Mouse (Mus musculus) hindbrain, embryonic 16.5 days (tissue): ENCODE data around the gene Ptgds. TPM values are rescaled to one million over a fixed set of nuclear protein-coding genes. Genes with fewer than 3 reads are reported as not detected.

ENCODE experiments used
- ATAC-seq: fragments of 200-750 bp; cut with Nextera tagmentation; 2 replicates; pipeline ENCODE4 v1.8.0; 2017; ENCODE audit warnings: moderate TSS enrichment, moderate library complexity
- H3K27ac ChIP-seq: fragments of 300-500 bp; sonication (generic); 2 replicates; pipeline ENCODE4 v1.5.1; 2014; ENCODE audit warnings: low read depth, mild to moderate bottlenecking, control low read depth, low read length, moderate library complexity
- H3K27me3 ChIP-seq: fragments of 300-500 bp; sonication (generic); replicated peaks from 2 replicates; pipeline ENCODE4 v1.6.1; 2014; ENCODE audit warnings: low read length; ENCODE audit not compliant: control insufficient read depth, insufficient read depth
- H3K36me3 ChIP-seq: fragments of 300-500 bp; sonication (generic); 2 replicates; pipeline ENCODE4 v1.6.1; 2014; ENCODE audit warnings: mild to moderate bottlenecking, low read length, moderate library complexity, mixed read lengths; ENCODE audit not compliant: control insufficient read depth, insufficient read depth
- H3K4me1 ChIP-seq: fragments of 300-500 bp; sonication (generic); 2 replicates; pipeline ENCODE4 v1.6.1; 2014; ENCODE audit warnings: low read depth, low read length; ENCODE audit not compliant: control insufficient read depth, insufficient read depth
- H3K4me2 ChIP-seq: fragments of 300-500 bp; sonication (generic); 2 replicates; pipeline ENCODE4 v1.6.1; 2014; ENCODE audit warnings: mild to moderate bottlenecking, low read length, control low read depth, moderate library complexity
- H3K4me3 ChIP-seq: fragments of 300-500 bp; sonication (generic); 2 replicates; pipeline ENCODE4 v1.5.1; 2014; ENCODE audit warnings: mild to moderate bottlenecking, low read length, control low read depth, moderate library complexity
- H3K9ac ChIP-seq: fragments of 300-500 bp; sonication (generic); 2 replicates; pipeline ENCODE4 v1.6.1; 2014; ENCODE audit warnings: low read depth, mild to moderate bottlenecking, control low read depth, low read length, moderate library complexity
- H3K9me3 ChIP-seq: fragments of 300-500 bp; sonication (generic); 2 replicates; pipeline ENCODE4 v1.6.1; 2014; ENCODE audit warnings: mild to moderate bottlenecking, low read length, moderate library complexity; ENCODE audit not compliant: control insufficient read depth
- WGBS: fragments of 180-500 bp; shearing (Covaris S2); extraction: QIAGEN DNeasy Blood & Tissue Kit; methylation state at CpG from one replicate; pipeline ENCODE4 v1.1.7; 2014; 5-methylcytosine and 5-hydroxymethylcytosine counted together
- polyA plus RNA-seq: library from polyadenylated mRNA; unstranded; fragments of >200 nt; fragmentation: Nextera tagmentation; extraction: Ambion mirVana; gene quantifications from 2 replicates; pipeline ENCODE4 v1.2.1, GENCODE M21; 2015

The Ptgds gene
- 904 and 1,173 TPM in 2 replicates for polyA plus RNA-seq

GRCm38 (mm10) chr2:25469969-25470368, at the start of gene Ptgds:
TSS of gene Ptgds (minus strand) at chr2:25470046.
- Histone ChIP-seq H3K9me3 (no peaks in the 10 kb centered on the region), H3K9ac (peak within 1 kb of the TSS; percentile 33; the same call in 1 of the 2 replicates)
- 60% methylated on average over 6 of the region's 6 CpGs for WGBS

GRCm38 (mm10) chr2:25509912-25510311, 40.1 kb upstream of the Ptgds start:
- Histone ChIP-seq H3K27me3 (no peaks in the 10 kb centered on the region), H3K36me3 (peaks cover 11% of the 10 kb centered on the region), H3K4me3 (no peak overlapping the region), H3K9me3 (no peaks in the 10 kb centered on the region), H3K4me1 (no peaks in the 10 kb centered on the region), H3K27ac (no peak overlapping the region), H3K4me2 (no peak overlapping the region), H3K9ac (no peak overlapping the region)
- WGBS, result 72% methylated on average over 3 of the region's 3 CpGs
- ATAC-seq, result no peak

More at GRCm38 (mm10) chr2:25469969-25470368, at the start of gene Ptgds:
- ATAC-seq, result no peak
- no peak within 1 kb of the TSS for H3K4me3 ChIP-seq
- H3K27me3 ChIP-seq, result no peaks in the 10 kb centered on the region
- no peak within 1 kb of the TSS for H3K4me2 ChIP-seq
- peak within 1 kb of the TSS; percentile 65 for H3K27ac ChIP-seq
- H3K4me1 ChIP-seq, result peaks cover 10% of the 10 kb centered on the region
- no peaks in the 10 kb centered on the region for H3K36me3 ChIP-seq

DNA sequence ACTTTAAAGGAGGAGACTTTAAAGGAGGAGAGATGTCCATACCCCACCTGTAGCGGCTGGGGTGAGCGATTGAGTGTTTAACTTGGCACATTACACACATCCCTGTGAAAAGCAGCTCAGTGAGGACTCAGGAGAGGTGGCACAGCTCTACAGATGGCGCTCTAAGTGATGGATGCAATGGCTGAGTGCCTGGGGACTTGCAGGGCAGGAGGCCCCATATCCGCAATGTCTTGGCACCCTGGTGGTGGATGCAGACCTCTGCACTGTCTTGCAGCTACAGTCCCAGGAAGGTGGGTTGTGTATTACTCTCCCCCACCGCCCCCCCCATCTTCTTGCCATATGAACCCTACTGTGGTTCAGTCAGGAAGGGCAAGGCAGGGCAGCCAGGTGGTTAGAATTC, 37.1 kb upstream of the Ptgds start:
- no peak overlapping the region for H3K9ac ChIP-seq
- H3K4me1 ChIP-seq, result peaks cover 3% of the 10 kb centered on the region
- no peak overlapping the region for H3K27ac ChIP-seq
- ATAC-seq, result no peak
- no peaks in the 10 kb centered on the region for H3K27me3 ChIP-seq
- H3K4me3 ChIP-seq, result no peak overlapping the region
- no peaks in the 10 kb centered on the region for H3K9me3 ChIP-seq
- no peak overlapping the region for H3K4me2 ChIP-seq
- WGBS, result 35% methylated on average over 5 of the region's 5 CpGs
- H3K36me3 ChIP-seq, result peaks cover 22% of the 10 kb centered on the region

DNA sequence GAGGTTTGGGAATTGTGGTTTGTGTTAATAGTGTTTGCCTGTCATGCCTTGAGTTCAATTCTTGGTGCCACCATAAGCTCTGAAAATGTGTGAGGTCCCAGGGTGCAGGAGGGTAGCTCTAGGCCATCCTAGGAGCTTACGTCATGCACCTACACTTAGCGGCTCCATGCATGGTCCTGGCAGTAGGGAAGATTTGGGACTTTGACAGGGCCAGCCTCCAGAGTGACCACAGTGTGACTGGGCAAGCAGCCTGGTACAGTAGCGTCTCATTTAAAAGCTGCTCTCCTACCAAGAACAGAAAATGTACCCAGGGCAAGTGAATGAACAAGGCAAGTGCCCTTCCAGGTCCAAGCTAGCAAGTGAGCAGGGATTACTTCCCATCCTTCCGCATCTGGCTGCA, 36.0 kb upstream of the Ptgds start:
- H3K4me3 ChIP-seq, result no peak overlapping the region
- no peak overlapping the region for H3K9ac ChIP-seq
- no peak overlapping the region for H3K4me2 ChIP-seq
- H3K9me3 ChIP-seq, result no peaks in the 10 kb centered on the region
- H3K36me3 ChIP-seq, result peaks cover 22% of the 10 kb centered on the region
- WGBS, result 97% methylated on average over 4 of the region's 4 CpGs
- no peaks in the 10 kb centered on the region for H3K27me3 ChIP-seq
- peaks cover 10% of the 10 kb centered on the region for H3K4me1 ChIP-seq
- no peak for ATAC-seq
- H3K27ac ChIP-seq, result no peak overlapping the region

DNA sequence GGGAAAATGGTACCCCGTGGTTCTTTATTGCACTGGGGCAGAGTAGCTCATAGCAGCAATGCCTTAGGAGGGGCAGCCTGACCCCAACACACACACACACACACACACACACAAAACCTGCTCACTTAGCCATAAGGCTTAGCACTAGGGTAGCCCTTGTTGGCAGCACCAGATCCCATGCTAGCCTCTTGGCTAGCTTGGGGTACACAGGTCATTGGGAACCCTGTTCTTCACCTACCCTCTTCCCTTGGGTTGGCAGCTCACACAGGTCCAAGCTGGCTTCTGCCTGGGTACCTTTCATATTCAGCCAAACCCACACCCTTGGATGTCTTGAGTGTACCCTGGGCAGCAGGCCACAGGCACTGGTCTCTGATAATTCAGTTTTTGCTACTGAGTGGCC, 35.2 kb upstream of the Ptgds start:
- no peak for ATAC-seq
- Histone ChIP-seq H3K4me2 (no peak overlapping the region), H3K4me1 (peaks cover 13% of the 10 kb centered on the region), H3K27me3 (no peaks in the 10 kb centered on the region), H3K27ac (no peak overlapping the region), H3K36me3 (peaks cover 22% of the 10 kb centered on the region), H3K9me3 (no peaks in the 10 kb centered on the region), H3K9ac (no peak overlapping the region), H3K4me3 (no peak overlapping the region)
- WGBS, result 89% methylated on average over 1 of the region's 1 CpGs

GRCm38 (mm10) chr2:25504538-25504937, 34.7 kb upstream of the Ptgds start:
- Histone ChIP-seq H3K9me3 (no peaks in the 10 kb centered on the region), H3K27ac (no peak overlapping the region), H3K9ac (no peak overlapping the region), H3K36me3 (peaks cover 22% of the 10 kb centered on the region), H3K4me3 (no peak overlapping the region), H3K4me1 (peaks cover 14% of the 10 kb centered on the region), H3K4me2 (no peak overlapping the region), H3K27me3 (no peaks in the 10 kb centered on the region)
- 95% methylated on average over 19 of the region's 19 CpGs for WGBS
- no peak for ATAC-seq

DNA sequence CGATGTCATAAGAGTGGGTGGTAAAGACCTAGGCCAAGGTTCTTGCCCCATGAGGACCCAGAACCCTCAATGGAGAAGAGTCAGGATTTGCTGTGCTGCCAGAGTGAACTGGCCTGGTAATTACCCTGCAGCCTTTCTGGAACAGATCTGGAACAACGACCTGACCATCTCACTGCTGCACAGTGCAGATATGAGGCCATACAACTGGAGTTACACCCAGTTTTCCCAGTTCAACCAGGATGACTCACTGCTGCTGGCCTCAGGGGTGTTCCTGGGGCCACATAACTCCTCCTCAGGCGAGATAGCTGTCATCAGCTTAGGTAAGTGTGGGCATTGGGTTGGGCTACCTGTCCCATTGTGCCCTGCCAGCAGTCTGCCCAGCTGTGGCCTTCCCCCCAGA, 32.9 kb upstream of the Ptgds start:
- H3K9me3 ChIP-seq, result no peaks in the 10 kb centered on the region
- H3K27me3 ChIP-seq, result no peaks in the 10 kb centered on the region
- no peak overlapping the region for H3K9ac ChIP-seq
- WGBS, result 82% methylated on average over 3 of the region's 3 CpGs
- peaks cover 14% of the 10 kb centered on the region for H3K4me1 ChIP-seq
- peaks cover 22% of the 10 kb centered on the region for H3K36me3 ChIP-seq
- ATAC-seq, result no peak
- H3K4me3 ChIP-seq, result no peak overlapping the region
- no peak overlapping the region for H3K4me2 ChIP-seq
- no peak overlapping the region for H3K27ac ChIP-seq

DNA sequence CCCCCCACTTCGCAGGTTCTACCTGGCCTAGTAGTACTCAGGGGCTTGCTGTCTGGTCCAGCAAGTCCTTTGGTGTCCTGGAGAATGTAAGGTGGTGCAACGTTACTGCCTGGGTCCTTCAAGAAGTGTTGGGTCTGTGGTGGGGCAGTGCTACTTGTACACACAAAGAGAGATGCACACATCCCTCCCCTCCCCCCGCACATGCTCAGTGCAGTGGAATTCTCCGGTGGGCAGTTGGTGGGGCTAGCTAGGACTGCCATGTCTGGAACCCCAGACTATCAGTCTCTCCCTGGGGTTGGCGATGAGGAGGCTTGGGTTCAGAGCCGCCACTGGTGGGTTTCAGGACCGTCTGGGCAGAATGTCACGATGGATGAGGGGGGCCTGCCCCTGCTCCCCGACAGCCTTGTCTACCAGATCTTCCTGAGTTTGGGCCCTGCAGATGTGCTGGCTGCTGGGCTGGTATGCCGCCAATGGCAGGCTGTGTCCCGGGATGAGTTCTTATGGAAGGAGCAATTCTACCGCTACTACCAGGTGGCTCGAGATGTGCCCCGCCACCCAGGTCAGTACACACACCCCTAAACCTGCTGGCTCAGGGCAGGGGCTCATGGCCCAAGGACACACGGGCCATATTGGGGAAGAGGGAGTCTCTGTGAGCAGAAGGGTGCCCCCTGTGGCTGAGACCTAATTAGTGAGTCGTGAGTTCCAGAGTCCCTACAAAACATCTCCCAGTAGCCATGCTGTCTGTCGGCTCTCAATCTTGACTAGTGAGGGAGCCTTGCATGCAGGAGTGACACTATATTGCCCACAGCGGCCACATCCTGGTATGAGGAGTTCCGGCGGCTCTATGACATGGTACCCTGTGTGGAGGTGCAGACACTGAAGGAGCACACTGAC, 32.0 kb upstream of the Ptgds start, which contains the start of gene C8g:
Gene C8g, minus strand, starts transcription at position 127 of the 894 bp plus-strand sequence.
- Histone ChIP-seq H3K4me2 (peak within 1 kb of the TSS; percentile 87), H3K4me3 (peak within 1 kb of the TSS; percentile 76), H3K36me3 (peaks cover 22% of the 10 kb centered on the region), H3K27me3 (no peaks in the 10 kb centered on the region), H3K9me3 (no peaks in the 10 kb centered on the region), H3K4me1 (peaks cover 14% of the 10 kb centered on the region), H3K27ac (peak within 1 kb of the TSS; percentile 75), H3K9ac (peak within 1 kb of the TSS; percentile 82)
- peak; percentile 2; the same call in 1 of the 2 replicates for ATAC-seq
- 76% methylated on average over 19 of the region's 20 CpGs for WGBS

- Histone ChIP-seq H3K9ac (peak within 1 kb of the TSS; percentile 82), H3K27me3 (no peaks in the 10 kb centered on the region), H3K4me2 (peak within 1 kb of the TSS; percentile 87), H3K4me3 (peak within 1 kb of the TSS; percentile 76), H3K9me3 (no peaks in the 10 kb centered on the region), H3K27ac (peak within 1 kb of the TSS; percentile 75), H3K36me3 (peaks cover 18% of the 10 kb centered on the region), H3K4me1 (peaks cover 14% of the 10 kb centered on the region)
- 2% methylated on average over 22 of the region's 44 CpGs for WGBS
- ATAC-seq, result peak; percentile 92
Observed at GRCm38 (mm10) chr2:25500576-25501405, 30.9 kb upstream of the Ptgds start, which contains the start of gene Fbxw5. TSS of gene Fbxw5 (plus strand) at chr2:25500750.
